Mouse (Mus musculus) kidney, adult 2 months (tissue): ENCODE results near the gene Sema5a. TPM values are rescaled to one million over a fixed set of nuclear protein-coding genes. Genes with fewer than 3 reads are reported as not detected.

ENCODE experiments used
- DNase-seq: peaks from one replicate; pipeline ENCODE4 v3.0.0; 2021
- H3K27ac ChIP-seq: fragments of 200-500 bp; 2 replicates; pipeline ENCODE4 v1.5.1; 2012; ENCODE audit warnings: low read depth, low read length, control low read depth, inconsistent platforms; ENCODE audit not compliant: insufficient read depth
- H3K27me3 ChIP-seq: fragments of 200-500 bp; replicated peaks from 2 replicates; pipeline ENCODE4 v1.6.1; 2012; ENCODE audit warnings: mild to moderate bottlenecking, moderate library complexity, low read length, inconsistent platforms; ENCODE audit not compliant: control insufficient read depth, insufficient read depth
- H3K36me3 ChIP-seq: fragments of 200-500 bp; 2 replicates; pipeline ENCODE4 v1.6.1; 2012; ENCODE audit warnings: mild to moderate bottlenecking, moderate library complexity, low read length, inconsistent platforms; ENCODE audit not compliant: control insufficient read depth, insufficient read depth
- H3K4me1 ChIP-seq: fragments of 200-500 bp; 2 replicates; pipeline ENCODE4 v1.6.1; 2011; ENCODE audit warnings: low read length; ENCODE audit not compliant: control insufficient read depth, insufficient read depth
- H3K4me3 ChIP-seq: fragments of 200-500 bp; 2 replicates; pipeline ENCODE4 v1.5.1; 2011; ENCODE audit warnings: mild to moderate bottlenecking, low read depth, low read length, control low read depth; ENCODE audit not compliant: insufficient read depth
- CTCF ChIP-seq: fragments of 200-500 bp; conservative IDR thresholded peaks from 2 replicates; pipeline ENCODE4 v1.5.1; 2011; ENCODE audit warnings: low read depth, mild to moderate bottlenecking, control low read depth, low read length, moderate library complexity, mixed read lengths; ENCODE audit not compliant: insufficient read depth, insufficient read length
- POLR2A ChIP-seq: fragments of 200-500 bp; IDR thresholded peaks from one replicate; pipeline ENCODE4 v1.6.1; 2011; ENCODE audit warnings: low read depth, low read length, control low read depth
- WGBS: fragments of 180-500 bp; shearing (Covaris S2); methylation state at CpG from one replicate; pipeline ENCODE4 v1.1.7; 2018; 5-methylcytosine and 5-hydroxymethylcytosine counted together
- polyA plus RNA-seq: library from polyadenylated mRNA; depleted of rRNA; stranded (reverse); fragments of >200 nt; gene quantifications from 2 replicates; pipeline ENCODE4 v1.2.3, GENCODE M21; 2012

Gene Sema5a
- polyA plus RNA-seq, 1 experiment = 11.6 TPM

DNA sequence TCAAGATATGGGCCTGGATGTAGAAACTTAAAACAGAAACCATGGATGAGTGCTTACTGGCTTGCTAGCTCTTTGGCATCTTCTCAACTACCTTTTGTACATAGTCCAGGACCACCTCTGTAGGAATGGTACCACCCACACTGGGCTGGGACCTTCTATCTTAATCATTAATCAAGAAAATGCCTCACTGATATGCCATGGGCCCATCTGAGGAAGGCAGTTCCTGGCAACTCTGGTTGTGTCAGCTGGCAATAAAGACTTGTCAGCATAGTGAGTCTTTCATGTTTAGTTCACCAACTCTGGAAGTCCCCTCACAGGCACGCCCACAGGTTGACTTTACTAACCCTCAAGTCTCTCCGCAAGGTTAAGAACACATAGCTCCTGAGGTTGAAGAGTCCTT lies 5.5 kb upstream of the Sema5a start:
- 59% methylated on average over 2 of the region's 2 CpGs for WGBS
- Histone ChIP-seq H3K4me3 (no peak overlapping the region), H3K27me3 (no peaks in the 10 kb centered on the region), H3K4me1 (peaks cover 23% of the 10 kb centered on the region), H3K36me3 (peaks cover 3% of the 10 kb centered on the region; the same call in 1 of the 2 replicates), H3K27ac (peak overlapping the region; percentile 30; the same call in 1 of the 2 replicates)
- TF ChIP-seq CTCF (no peak), POLR2A (no peak)
- DNase-seq = peak; percentile 69

GRCm38 (mm10) chr15:32240159-32240558 lies 4.5 kb upstream of the Sema5a start:
- 67% methylated on average over 3 of the region's 3 CpGs for WGBS
- no peaks in the 10 kb centered on the region for H3K27me3 ChIP-seq
- TF ChIP-seq CTCF (no peak), POLR2A (no peak)
- H3K36me3 ChIP-seq = peaks cover 3% of the 10 kb centered on the region; the same call in 1 of the 2 replicates
- peaks cover 23% of the 10 kb centered on the region for H3K4me1 ChIP-seq
- no peak overlapping the region for H3K4me3 ChIP-seq
- no peak overlapping the region for H3K27ac ChIP-seq
- DNase-seq = no peak

DNA sequence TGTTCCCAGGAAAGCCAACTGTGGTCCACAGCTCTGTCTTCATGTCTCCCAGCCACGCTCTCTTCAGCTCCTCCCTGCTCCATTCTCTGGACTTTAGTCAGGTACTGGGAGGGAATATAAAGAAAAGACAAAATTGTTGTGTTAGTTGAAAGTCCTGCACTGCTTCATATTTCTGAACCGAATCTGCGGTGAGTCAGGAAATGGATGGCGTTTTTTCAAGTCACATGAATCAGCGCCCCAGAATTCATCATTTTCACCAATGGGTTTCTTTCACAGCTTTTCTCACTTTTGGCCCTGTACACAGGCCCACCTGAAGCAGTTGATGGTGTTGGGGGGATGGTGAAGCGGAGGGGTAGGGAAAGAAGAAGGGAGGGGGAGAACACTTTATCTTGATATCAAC lies 2.9 kb upstream of the Sema5a start:
- Histone ChIP-seq H3K27me3 (no peaks in the 10 kb centered on the region), H3K4me1 (peaks cover 23% of the 10 kb centered on the region), H3K36me3 (peaks cover 3% of the 10 kb centered on the region; the same call in 1 of the 2 replicates), H3K27ac (no peak overlapping the region), H3K4me3 (no peak overlapping the region)
- peak; percentile 42 for DNase-seq
- 58% methylated on average over 6 of the region's 6 CpGs for WGBS
- TF ChIP-seq POLR2A (no peak), CTCF (no peak)

- no peak for TF ChIP-seq CTCF
- TF ChIP-seq POLR2A = no peak
- H3K27ac ChIP-seq = peak overlapping the region; percentile 98
- H3K27me3 ChIP-seq = no peaks in the 10 kb centered on the region
- WGBS = 40% methylated on average over 12 of the region's 12 CpGs
- peak; percentile 86 for DNase-seq
- peak overlapping the region; percentile 93 for H3K4me3 ChIP-seq
- peaks cover 27% of the 10 kb centered on the region for H3K4me1 ChIP-seq
- H3K36me3 ChIP-seq = peaks cover 3% of the 10 kb centered on the region; the same call in 1 of the 2 replicates
These were observed 1.4 kb upstream of the Sema5a start for GRCm38 (mm10) chr15:32243096-32243785.

DNA sequence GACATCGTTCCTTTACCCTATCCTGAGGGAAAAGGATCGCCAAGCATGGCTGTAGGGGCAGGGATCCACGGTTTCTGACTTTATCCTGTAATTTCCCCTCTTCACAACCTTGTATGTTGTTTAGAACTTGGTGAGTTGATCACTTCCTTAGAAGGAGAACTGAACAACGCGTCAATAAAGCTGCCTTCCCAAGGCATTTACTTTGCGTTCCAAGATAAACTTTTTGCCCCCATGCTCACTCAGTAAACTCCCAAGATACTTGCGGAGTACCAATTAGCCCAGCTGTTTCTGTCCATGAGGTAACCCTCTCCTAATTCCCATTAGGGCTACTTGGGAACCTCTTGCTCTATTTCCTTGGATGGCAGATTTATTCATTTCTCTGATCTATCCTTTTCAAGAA lies 786 bp upstream of the Sema5a start:
- Histone ChIP-seq H3K4me1 (peaks cover 27% of the 10 kb centered on the region), H3K27ac (peak overlapping the region; percentile 98), H3K4me3 (peak overlapping the region; percentile 93), H3K36me3 (peaks cover 3% of the 10 kb centered on the region; the same call in 1 of the 2 replicates), H3K27me3 (no peaks in the 10 kb centered on the region)
- no peak for DNase-seq
- TF ChIP-seq POLR2A = no peak
- no peak for TF ChIP-seq CTCF
- 18% methylated on average over 7 of the region's 7 CpGs for WGBS

GRCm38 (mm10) chr15:32244956-32245836 lies 586 bp downstream of the Sema5a start:
- WGBS = 1% methylated on average over 52 of the region's 52 CpGs
- peaks cover 17% of the 10 kb centered on the region for H3K4me1 ChIP-seq
- H3K27ac ChIP-seq = peak overlapping the region; percentile 91
- peaks cover 3% of the 10 kb centered on the region; the same call in 1 of the 2 replicates for H3K36me3 ChIP-seq
- H3K4me3 ChIP-seq = peak overlapping the region; percentile 93
- DNase-seq = peak; percentile 62
- no peaks in the 10 kb centered on the region for H3K27me3 ChIP-seq
- TF ChIP-seq CTCF = no peak
- TF ChIP-seq POLR2A = no peak
